Mouse (Mus musculus) MN1 (cell line): ENCODE measurements at regions not wholly inside any gene's neighbourhood (a gene's known extent, or its start where the extent isn't known, plus 50 kb on each side); places are given as distances from the start of the nearest gene placed in this dataset.
A peak's percentile ranks its signal among the peaks of the same experiment; 100 is the strongest.

Experiments used
- DNase-seq: peaks from one replicate; pipeline ENCODE4 v3.0.0-alpha.2; 2016; ENCODE audit warnings: low spot score

GRCm38 (mm10) chr2:50832471-50832870, 316.4 kb downstream of the Rnd3 start:
- DNase-seq: no peak

GRCm38 (mm10) chr2:50830056-50830720, 318.7 kb downstream of the Rnd3 start:
- no peak for DNase-seq

DNA sequence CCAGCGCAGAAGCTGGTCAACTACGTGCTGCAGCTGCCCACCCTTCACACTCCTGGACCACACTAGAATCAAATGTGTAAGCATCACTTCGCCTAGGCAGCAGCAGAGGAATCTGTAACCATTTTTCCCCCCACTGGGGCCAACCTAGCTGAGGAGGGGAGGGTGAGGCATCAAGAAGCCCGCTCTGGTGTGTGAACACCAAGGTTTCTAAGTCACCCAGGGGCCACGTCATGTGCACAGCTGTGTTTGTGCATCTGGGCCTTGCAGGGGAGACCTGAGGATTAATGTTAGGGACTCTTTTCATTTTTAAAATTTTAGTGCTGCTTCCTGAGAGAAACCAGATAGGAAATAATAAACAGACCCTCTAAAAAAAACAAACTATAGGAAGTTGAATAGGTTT, 321.8 kb downstream of the Rnd3 start:
- DNase-seq: no peak

DNA sequence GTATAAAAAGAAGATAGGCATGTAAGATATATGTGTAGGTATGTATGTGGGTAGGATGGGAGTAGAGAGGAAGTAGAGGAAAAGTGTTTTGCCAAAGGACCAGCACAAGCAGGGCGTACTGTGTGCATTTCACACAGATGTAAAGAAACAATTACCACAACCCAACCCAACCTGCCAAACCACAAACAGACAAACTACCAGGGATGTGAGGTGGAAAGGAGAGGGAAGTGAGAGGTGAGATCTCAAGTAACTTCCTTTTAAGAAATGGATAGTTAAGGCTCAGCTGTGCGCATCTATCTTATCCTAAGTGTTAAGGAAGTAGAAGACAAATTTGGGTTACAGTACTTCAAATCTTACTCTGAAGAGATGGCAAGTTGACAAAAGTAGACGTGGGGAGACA, 322.4 kb downstream of the Rnd3 start:
- DNase-seq: no peak

GRCm38 (mm10) chr2:50825626-50826025, 323.3 kb downstream of the Rnd3 start:
- DNase-seq: no peak

DNA sequence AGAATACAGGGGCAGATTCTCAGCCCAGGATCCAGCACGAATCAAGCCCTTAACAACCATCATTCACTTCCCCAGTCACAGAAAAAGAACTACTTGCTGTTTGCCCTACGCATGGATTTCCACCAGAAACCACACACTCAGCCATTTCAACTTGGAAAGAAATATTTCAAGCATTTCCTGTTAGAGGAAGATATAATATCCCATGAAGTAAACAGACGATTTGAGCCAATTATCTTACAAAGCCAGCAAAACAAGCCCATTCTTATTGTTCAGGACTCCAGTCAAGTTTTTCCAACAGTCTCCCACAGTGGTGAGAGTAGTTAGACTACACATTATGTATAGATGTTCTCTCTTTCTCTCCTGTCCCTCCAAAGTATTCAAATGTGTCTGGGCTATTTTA, 324.1 kb downstream of the Rnd3 start:
- DNase-seq: no peak

- DNase-seq: no peak
These were observed 326.2 kb downstream of the Rnd3 start for GRCm38 (mm10) chr2:50822738-50823137.

DNA sequence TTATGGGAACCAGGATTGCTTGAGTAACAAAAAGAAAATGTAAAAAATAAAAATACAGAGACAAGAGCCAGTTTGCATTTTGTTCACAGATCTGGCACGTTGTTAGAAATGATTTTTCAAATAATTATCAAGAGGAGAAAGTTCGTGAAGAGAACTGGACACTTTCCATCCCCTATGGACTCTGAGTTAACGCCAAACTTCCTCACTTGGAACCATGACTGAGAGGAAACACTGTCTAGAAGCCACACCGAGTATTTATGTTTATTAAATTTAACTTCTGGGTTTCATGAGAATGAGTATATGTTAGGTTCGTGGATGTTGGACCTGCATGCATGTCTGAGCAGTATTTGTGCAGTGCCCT, 329.6 kb downstream of the Rnd3 start:
- DNase-seq: no peak

- DNase-seq: no peak
These were observed 330.2 kb downstream of the Rnd3 start for GRCm38 (mm10) chr2:50818557-50819304.

DNA sequence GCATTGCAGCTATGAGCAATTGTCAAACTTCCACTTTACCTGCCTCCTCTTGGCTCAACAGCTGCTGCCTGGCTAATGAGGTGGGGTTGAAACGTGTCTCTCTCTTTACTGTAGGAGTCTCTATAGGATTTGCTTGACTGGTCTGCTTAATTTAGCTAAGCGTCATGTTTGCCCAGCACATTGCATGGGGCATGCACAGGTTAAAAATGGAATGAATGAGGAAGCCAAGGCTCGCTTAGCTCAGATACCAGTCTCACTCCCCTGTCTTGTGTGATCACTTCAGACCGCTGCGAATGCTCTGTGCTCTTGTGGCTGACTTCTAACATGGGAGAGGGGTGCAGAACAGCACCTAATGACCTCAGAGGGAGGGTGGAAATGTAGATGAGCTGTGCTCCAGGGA, 332.5 kb downstream of the Rnd3 start:
- no peak for DNase-seq

GRCm38 (mm10) chr2:50815541-50815940, 333.4 kb downstream of the Rnd3 start:
- no peak for DNase-seq

DNA sequence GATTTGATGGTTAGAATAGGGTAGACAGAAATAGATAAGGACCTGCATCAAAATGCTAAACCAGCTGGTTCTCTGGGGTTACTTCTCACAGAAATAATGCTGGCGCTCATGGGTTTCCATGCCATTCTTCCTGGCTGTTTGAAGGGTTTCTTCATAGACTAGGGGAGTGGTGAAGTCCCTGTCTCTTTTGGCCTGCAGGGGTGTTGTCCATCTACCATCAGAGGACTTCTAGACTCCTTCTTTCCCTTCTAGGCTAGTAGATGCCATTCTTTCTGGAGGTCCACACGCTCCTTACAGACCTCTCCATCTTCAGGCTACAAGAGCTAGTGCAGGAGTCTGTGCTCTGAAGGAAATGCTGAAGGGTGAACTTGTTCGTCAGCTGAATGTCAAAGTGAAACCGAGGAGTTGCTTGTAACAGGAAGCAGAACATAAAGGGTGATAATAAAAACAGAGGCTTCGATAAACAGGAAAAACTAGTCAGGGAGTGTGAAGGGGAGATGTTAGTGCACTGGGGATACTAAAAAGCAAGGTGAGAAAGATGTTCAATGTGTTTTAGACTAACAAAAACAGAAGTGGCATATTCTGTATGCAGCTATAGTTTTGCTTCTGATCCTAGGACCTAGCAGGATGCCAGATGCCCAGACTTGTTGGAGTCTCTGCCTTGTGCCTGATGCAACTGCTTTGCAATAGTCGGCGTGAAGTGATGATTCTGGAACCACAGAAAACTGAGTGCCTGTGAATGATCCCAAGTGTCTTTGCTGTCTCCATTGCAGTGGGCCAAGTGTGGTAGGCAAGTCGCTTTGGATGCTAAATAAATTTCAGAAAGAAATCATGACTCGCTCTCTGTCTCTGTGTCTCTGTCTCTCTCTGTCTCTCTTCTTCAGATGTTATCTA, 335.1 kb downstream of the Rnd3 start:
- peak; percentile 41 for DNase-seq

GRCm38 (mm10) chr2:50812296-50812695, 336.6 kb downstream of the Rnd3 start:
- DNase-seq: no peak

GRCm38 (mm10) chr2:50810336-50811066, 338.4 kb downstream of the Rnd3 start:
- DNase-seq: no peak

DNA sequence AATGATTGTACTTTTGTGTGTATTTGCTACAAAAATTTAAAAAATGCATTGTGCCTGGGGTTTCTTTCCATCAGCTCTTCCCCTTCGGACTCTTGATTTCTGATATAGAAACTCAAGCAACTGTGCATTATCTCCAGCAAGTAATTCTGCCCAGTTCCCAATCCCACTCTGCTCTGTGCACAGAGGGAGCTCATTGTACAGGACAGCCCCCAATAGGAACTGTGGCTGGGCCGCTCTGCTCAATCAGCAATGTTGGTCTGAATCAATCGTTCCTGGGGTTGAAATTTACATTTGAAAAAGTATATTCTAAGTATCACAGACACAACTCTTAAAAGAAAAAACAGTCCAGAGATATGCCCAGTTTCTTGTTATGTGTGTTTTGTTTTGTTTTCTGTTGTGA, 339.1 kb downstream of the Rnd3 start:
- no peak for DNase-seq

DNA sequence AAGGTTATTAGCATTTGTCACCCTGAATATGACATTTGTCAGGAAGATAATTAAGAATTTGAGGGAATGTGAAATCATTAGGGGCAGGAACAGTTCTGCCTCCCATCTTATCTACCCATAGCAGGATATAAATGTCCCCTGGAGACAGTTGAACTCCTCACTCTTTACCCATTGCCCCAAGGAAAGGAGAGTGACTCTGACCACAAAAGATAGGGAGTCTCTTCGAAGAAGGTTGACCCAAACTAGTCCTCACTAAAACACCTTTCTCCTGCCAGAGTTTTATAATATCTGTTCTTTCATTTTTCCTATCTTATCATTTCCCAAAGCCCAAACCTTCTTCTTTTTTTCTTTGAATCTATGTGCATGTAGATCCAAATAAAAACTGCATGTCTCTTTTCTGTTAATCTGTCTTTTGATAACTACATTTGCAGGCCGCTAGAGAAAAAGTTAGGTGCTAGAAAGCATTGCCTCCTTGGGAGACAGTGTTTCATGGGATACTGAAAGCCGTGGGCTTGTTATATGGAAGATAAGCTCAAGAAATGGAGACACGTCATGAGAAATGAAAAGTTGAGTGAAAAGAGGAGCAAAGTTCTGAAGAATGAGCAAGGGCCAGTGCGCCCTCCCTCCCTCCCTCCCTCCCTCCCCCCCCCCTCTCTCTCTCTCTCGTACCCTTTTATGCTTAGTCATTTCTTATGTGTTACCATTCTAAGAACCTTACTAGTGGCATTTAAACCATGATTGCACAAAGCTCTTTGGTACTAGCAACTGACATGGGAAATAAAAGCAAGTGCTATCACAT, 341.6 kb downstream of the Rnd3 start:
- no peak for DNase-seq

DNA sequence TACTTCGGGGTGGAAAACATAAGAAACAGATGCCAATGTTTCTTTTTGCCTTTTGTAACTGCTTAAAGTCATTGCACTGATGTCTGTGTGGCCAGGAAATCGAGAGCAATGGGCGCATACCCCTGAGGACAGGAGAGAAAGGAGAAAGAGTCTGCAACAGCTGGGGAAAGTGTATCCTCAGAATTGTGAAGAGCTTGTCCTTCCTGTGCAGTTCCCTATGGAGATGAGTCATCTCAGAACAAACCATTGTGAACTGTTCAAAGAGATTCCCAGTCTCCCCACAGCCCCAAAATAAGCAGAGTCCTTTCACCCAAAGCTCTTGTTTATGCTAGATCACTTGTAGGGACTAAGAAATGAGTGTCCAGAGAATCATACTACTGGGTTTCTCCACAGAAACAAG, 343.3 kb downstream of the Rnd3 start:
- DNase-seq: no peak

- no peak for DNase-seq
These were observed 352.8 kb downstream of the Rnd3 start for GRCm38 (mm10) chr2:50796087-50796486.

GRCm38 (mm10) chr2:50793616-50794015, 355.3 kb downstream of the Rnd3 start:
- no peak for DNase-seq

DNA sequence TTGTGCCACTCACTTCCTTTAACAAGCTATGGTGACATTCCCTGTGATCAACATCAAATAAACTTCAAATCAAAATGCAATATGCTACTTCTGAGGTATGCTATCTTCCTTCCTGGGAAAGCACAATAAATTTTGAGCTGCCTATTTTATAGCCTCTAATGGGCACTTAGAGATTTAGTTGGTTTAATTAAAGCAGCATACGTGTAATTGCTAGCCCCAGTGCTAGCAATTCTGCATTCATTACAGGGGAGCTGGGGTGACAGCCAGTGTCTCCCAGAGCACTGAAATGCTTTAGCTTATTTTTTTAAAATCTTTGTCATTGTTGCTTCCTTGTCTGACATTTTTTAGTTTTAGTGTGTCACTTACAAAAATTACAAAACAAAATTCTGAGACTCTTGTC, 355.8 kb downstream of the Rnd3 start:
- no peak for DNase-seq

- no peak for DNase-seq
These were observed 359.8 kb downstream of the Rnd3 start for GRCm38 (mm10) chr2:50789051-50789651.
